29 mouse cellular contexts compared by ENCODE assay signal in genomic region chrX:136584617-136585016, GRCm38 (mm10). TPM values are rescaled to one million over a fixed set of nuclear protein-coding genes. Genes with fewer than 3 reads are reported as not detected.
DNase-seq lines count a peak whose midpoint lies in the region; ATAC-seq and TF ChIP-seq lines count a peak whose summit lies in the region.
"Had no signal": no experiment of that assay in that cellular context is flagged by ENCODE, and none has a peak within 500 bp of the region (broad histone marks: within the 10 kb centered on the region; RNA-seq: fewer than 3 reads in every experiment).

No protein-coding gene starts in this region.

- no peaks in the 10 kb centered on the region for H3K4me1 ChIP-seq in forebrain, postnatal 0 days (ENCODE audit: insufficient read depth)
- no peaks in the 10 kb centered on the region for H3K4me1 ChIP-seq in forebrain, embryonic 13.5 days
- no peaks in the 10 kb centered on the region for H3K4me1 ChIP-seq in CH12.LX (ENCODE audit: control insufficient read depth in 1 of 2, insufficient read depth in 2 of 2)
- H3K4me1 ChIP-seq: embryonic facial prominence, embryonic 13.5 days; embryonic facial prominence, embryonic 15.5 days; forebrain, embryonic 10.5 days; forebrain, embryonic 12.5 days; forebrain, embryonic 15.5 days had no signal

- no peak overlapping the region for H3K4me3 ChIP-seq in forebrain, postnatal 0 days (ENCODE audit: low read depth, low read length)
- H3K4me3 ChIP-seq in forebrain, embryonic 13.5 days, result no peak overlapping the region
- H3K4me3 ChIP-seq in CH12.LX (replicated peaks in 1 of 3; ENCODE audit: low read depth in 2 of 3, low read length in 2 of 3, poor library complexity in 1 of 3), result no peak overlapping the region
- H3K4me3 ChIP-seq: embryonic facial prominence, embryonic 13.5 days; embryonic facial prominence, embryonic 15.5 days; erythroblast, embryonic 14.5 days; forebrain, embryonic 10.5 days; forebrain, embryonic 12.5 days; forebrain, embryonic 15.5 days had no signal

- no peak for TF ChIP-seq EP300 in CH12.LX (IDR thresholded peaks at IDR 0.05; ENCODE audit: low read length)

- H3K36me3 ChIP-seq in forebrain, postnatal 0 days (ENCODE audit: insufficient read depth), result no peaks in the 10 kb centered on the region
- H3K36me3 ChIP-seq in forebrain, embryonic 13.5 days (ENCODE audit: poor library complexity, severe bottlenecking), result no peaks in the 10 kb centered on the region
- H3K36me3 ChIP-seq in CH12.LX (replicated peaks in 1 of 2; ENCODE audit: control insufficient read depth in 1 of 2, insufficient read depth in 1 of 2, low read length in 1 of 2), result no peaks in the 10 kb centered on the region
- H3K36me3 ChIP-seq: embryonic facial prominence, embryonic 13.5 days; embryonic facial prominence, embryonic 15.5 days; forebrain, embryonic 10.5 days; forebrain, embryonic 12.5 days; forebrain, embryonic 15.5 days had no signal

- no peaks in the 10 kb centered on the region for H3K9me3 ChIP-seq in forebrain, postnatal 0 days (ENCODE audit: low read length)
- H3K9me3 ChIP-seq in forebrain, embryonic 13.5 days (replicated peaks), result no peaks in the 10 kb centered on the region
- no peaks in the 10 kb centered on the region for H3K9me3 ChIP-seq in CH12.LX (replicated peaks; ENCODE audit: low read length)
- H3K9me3 ChIP-seq: embryonic facial prominence, embryonic 13.5 days; embryonic facial prominence, embryonic 15.5 days; forebrain, embryonic 10.5 days; forebrain, embryonic 12.5 days; forebrain, embryonic 15.5 days had no signal

- dilution Hi-C loops in CH12.LX (cut with MboI; ENCODE audit: extremely low pct_ligation_motif_present, extremely low pct_unique_long_range_greater_than_20kb, low sequenced_read_pairs), result no loop called here

- no peak for TF ChIP-seq RAD21 in CH12.LX (IDR thresholded peaks at IDR 0.05; ENCODE audit: low read depth, low read length)

- intact Hi-C loops in left cerebral cortex, postnatal 14 days (cut with DNase I), result no loop called here

- no peak for TF ChIP-seq CTCF in forebrain, postnatal 0 days (IDR thresholded peaks at IDR 0.05; ENCODE audit: low read depth)
- no peak for TF ChIP-seq CTCF in CH12.LX (conservative IDR thresholded peaks at IDR 0.05 in 1 of 2, IDR thresholded peaks at IDR 0.05 in 1 of 2; ENCODE audit: low read depth in 2 of 2, low read length in 2 of 2)

- no peak overlapping the region for H3K27ac ChIP-seq in forebrain, postnatal 0 days (ENCODE audit: low read depth, low read length)
- no peak overlapping the region for H3K27ac ChIP-seq in forebrain, embryonic 13.5 days
- H3K27ac ChIP-seq in CH12.LX (ENCODE audit: insufficient read depth, low read depth), result no peak overlapping the region
- H3K27ac ChIP-seq: embryonic facial prominence, embryonic 13.5 days; embryonic facial prominence, embryonic 15.5 days; forebrain, embryonic 10.5 days; forebrain, embryonic 12.5 days; forebrain, embryonic 15.5 days had no signal

- ATAC-seq in forebrain, postnatal 0 days, result no peak
- no peak for ATAC-seq in forebrain, embryonic 13.5 days
- ATAC-seq: activated CD4-positive, CD25-positive, alpha-beta regulatory T cell, adult 4 months; CD4-positive, CD25-positive, alpha-beta regulatory T cell, adult 4 months; forebrain, embryonic 15.5 days; Patski had no signal

- no peak overlapping the region for H3K4me2 ChIP-seq in forebrain, postnatal 0 days (ENCODE audit: low read depth)
- no peak overlapping the region for H3K4me2 ChIP-seq in forebrain, embryonic 13.5 days
- no peak overlapping the region for H3K4me2 ChIP-seq in CH12.LX (ENCODE audit: insufficient read depth, low read depth, poor library complexity, severe bottlenecking)
- H3K4me2 ChIP-seq: embryonic facial prominence, embryonic 13.5 days; embryonic facial prominence, embryonic 15.5 days; forebrain, embryonic 12.5 days; forebrain, embryonic 15.5 days had no signal

- peak; percentile 14 for DNase-seq in forebrain, postnatal 0 days
- peak; percentile 9 to 13 for DNase-seq in left cerebral cortex, postnatal 14 days (ENCODE audit: low spot score in 2 of 2)
- no peak for DNase-seq in left cerebral cortex, adult 9 months (ENCODE audit: low spot score in 2 of 2)
- no peak for DNase-seq in CH12.LX (ENCODE audit: extremely low read depth)
- no peak for DNase-seq in cerebellum, adult 9-10 months
- DNase-seq: adrenal gland, adult 8-10 months; adrenal gland, postnatal 14 days; adrenal gland, postnatal 36 days; B cell, adult 2 months; cerebellum, adult 11-12 months; cerebellum, adult 2 months; cerebellum, adult 9-11 months; cerebellum, postnatal 14 days; cerebellum, postnatal 36 days; embryo, embryonic 11 days had no signal

- in situ Hi-C loops in CH12.LX (cut with MboI; ENCODE audit: low pct_ligation_motif_present, low pct_unique_long_range_greater_than_20kb, low sequenced_read_pairs), result no loop called here

- TF ChIP-seq POLR2A in CH12.LX (IDR thresholded peaks at IDR 0.05; ENCODE audit: low read depth, low read length), result no peak

- H3K27me3 ChIP-seq in forebrain, postnatal 0 days (ENCODE audit: insufficient read depth, low read length), result no peaks in the 10 kb centered on the region
- H3K27me3 ChIP-seq in forebrain, embryonic 13.5 days, result no peaks in the 10 kb centered on the region
- H3K27me3 ChIP-seq in CH12.LX (replicated peaks), result no peaks in the 10 kb centered on the region
- H3K27me3 ChIP-seq: embryonic facial prominence, embryonic 13.5 days; embryonic facial prominence, embryonic 15.5 days; forebrain, embryonic 12.5 days; forebrain, embryonic 15.5 days had no signal

- H3K79me2 ChIP-seq in CH12.LX (replicated peaks; ENCODE audit: control insufficient read depth, extremely low read depth, insufficient read depth, poor library complexity, severe bottlenecking), result no peaks in the 10 kb centered on the region

- H3K9ac ChIP-seq in forebrain, postnatal 0 days, result no peak overlapping the region
- no peak overlapping the region for H3K9ac ChIP-seq in forebrain, embryonic 13.5 days
- no peak overlapping the region for H3K9ac ChIP-seq in CH12.LX (ENCODE audit: insufficient read depth, low read depth)
- H3K9ac ChIP-seq: embryonic facial prominence, embryonic 13.5 days; embryonic facial prominence, embryonic 15.5 days; forebrain, embryonic 12.5 days; forebrain, embryonic 15.5 days had no signal

- WGBS in forebrain, postnatal 0 days, result 85% methylated on average over 1 of the region's 1 CpGs
- WGBS in forebrain, embryonic 13.5 days, result 94% methylated on average over 1 of the region's 1 CpGs

TF ChIP-seq in CH12.LX, 34 proteins besides CTCF, POLR2A, EP300 and RAD21:
- TF ChIP-seq TBP (conservative IDR thresholded peaks at IDR 0.05; ENCODE audit: low read depth, low read length) (peak; percentile 96), ELF1 (IDR thresholded peaks at IDR 0.05; ENCODE audit: low read depth, low read length) (peak; percentile 26; the same call in 1 of the 2 replicates), SMC3 (IDR thresholded peaks at IDR 0.05; ENCODE audit: low read depth, low read length) (no peak)
TF ChIP-seq in CH12.LX: peak in this region for 2.

RNA-seq across cellular contexts. Expression of gene Tceal3, which starts 6.0 kb away (rescaled TPM):
- total RNA-seq in forebrain, postnatal 0 days (2014; rRNA removed), result 47.3 and 49.8 TPM in 2 replicates
- 78.4 and 81.2 TPM in 2 replicates for polyA plus RNA-seq in forebrain, postnatal 0 days (2015; fragmentation: Nextera tagmentation; extraction: Ambion mirVana)
- 33.9 and 34.0 TPM in 2 replicates for polyA plus RNA-seq in forebrain, embryonic 13.5 days (2015; fragmentation: Nextera tagmentation; extraction: Ambion mirVana)
- total RNA-seq in left cerebral cortex, postnatal 14 days (2021), result 100 to 1,000 TPM; 124 to 129 TPM
- total RNA-seq in CH12.LX (2012; rRNA removed) (not detected in 2 replicates), CH12.LX (2014; rRNA removed) (not detected in 2 replicates)
- polyA plus RNA-seq in CH12.LX (2012; ENCODE audit: insufficient read length, low read depth), result not detected in 2 replicates
- total RNA-seq: ES-E14 had no signal
- polyA plus RNA-seq: erythroblast, embryonic 14.5 days; Patski had no signal

RNA-seq across cellular contexts. Expression of gene Kir3dl2, which starts 40.8 kb away (rescaled TPM):
- 0.46 and 1.1 TPM in 2 replicates for total RNA-seq in forebrain, postnatal 0 days (2014; rRNA removed)
- 0.36 and 0.45 TPM in 2 replicates for polyA plus RNA-seq in forebrain, postnatal 0 days (2015; fragmentation: Nextera tagmentation; extraction: Ambion mirVana)
- polyA plus RNA-seq in forebrain, embryonic 13.5 days (2015; fragmentation: Nextera tagmentation; extraction: Ambion mirVana), result 0.15 and 0.20 TPM in 2 replicates
- total RNA-seq in left cerebral cortex, postnatal 14 days (2021), result under 1 TPM in 1 of 2 experiments, not detected in 1; 0.20 TPM
- not detected in 2 replicates for total RNA-seq in CH12.LX (2012; rRNA removed)
- not detected in 2 replicates for total RNA-seq in CH12.LX (2014; rRNA removed)
- not detected in 2 replicates for polyA plus RNA-seq in CH12.LX (2012; ENCODE audit: insufficient read length, low read depth)
- total RNA-seq: adrenal gland, adult 18-20 months; adrenal gland, adult 8-10 months; adrenal gland, postnatal 14 days; adrenal gland, postnatal 36 days; common myeloid progenitor, adult 5-6 weeks; ES-E14 had no signal
- polyA plus RNA-seq: activated CD4-positive, CD25-positive, alpha-beta regulatory T cell, adult 4 months; CD4-positive, CD25-positive, alpha-beta regulatory T cell, adult 4 months; cerebellum, adult 2 months; embryonic facial prominence, embryonic 11.5 days; embryonic facial prominence, embryonic 13.5 days; embryonic facial prominence, embryonic 15.5 days; erythroblast, embryonic 14.5 days; forebrain, embryonic 10.5 days; forebrain, embryonic 12.5 days; Patski had no signal

Comparison
In these comparisons a context has a peak if more than half of its experiments do, and no peak if none do; other contexts are left out.
1. DNase-seq: peak in forebrain, postnatal 0 days (single experiment) and left cerebral cortex, postnatal 14 days (2 of 2); none in left cerebral cortex, adult 9 months (0 of 2), CH12.LX (single experiment) and cerebellum, adult 9-10 months (single experiment).
2. RNA of gene Tceal3, which starts 6.0 kb away (total RNA-seq): 124 to 129 TPM in left cerebral cortex, postnatal 14 days and 47.3 to 49.8 TPM in forebrain, postnatal 0 days; not detected in CH12.LX; every median in the first group is over 10 times any median in the second.